Mouse (Mus musculus) T-helper 17 cell (primary cell): ENCODE measurements around the gene Ing1.

ENCODE experiments used
- in situ Hi-C, 2 experiments: fragments of 300-600 bp; cut with MboI, MseI; formaldehyde crosslinking; loops; 1 replicate in 1 of 2; 2 replicates in 1 of 2; pipeline ENCODE4 v1.15.1; 2025; ENCODE audit warnings: high pct_unique_total_duplicates in 2 of 2

Ing1 gene

GRCm38 (mm10) chr8:11554799-11555719 lies at the start of gene Ing1:
Ing1 (plus strand) TSS chr8:11555571.
- in situ Hi-C loops, result loop anchor here (10.0 kb wide), 2 partner anchors 550 to 1550 kb away; partner anchors contain the start of genes Cul4a (in 2 of the 2), Pcid2 (in 2 of the 2) and Irs2 (in 1 of the 2)

DNA sequence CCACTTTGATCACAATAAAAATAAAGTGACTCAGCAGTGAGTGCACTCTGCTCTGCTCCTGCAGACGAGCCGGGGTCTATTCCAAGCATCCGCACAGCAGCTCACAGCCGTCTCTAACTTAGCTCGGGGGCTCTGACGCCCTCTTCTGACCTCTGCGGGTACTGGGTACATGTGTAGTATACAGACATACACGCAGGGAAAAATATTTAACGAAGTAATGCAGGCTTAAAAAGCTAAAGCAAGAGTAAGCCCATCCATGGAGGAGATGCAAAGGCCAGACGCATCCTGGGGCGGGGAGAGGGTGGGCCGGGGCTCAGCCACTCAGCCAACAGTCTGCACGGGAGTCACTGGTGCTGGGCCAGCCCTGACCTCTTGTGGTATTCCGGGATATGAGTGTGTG lies 49.3 kb upstream of the Ing1 start:
- in situ Hi-C loops, result loop anchor here in 1 of 2 experiments (5.0 kb wide), 1 partner anchor 41 kb away; no protein-coding TSS in a partner anchor

- in situ Hi-C loops, result loop anchor here in 1 of 2 experiments (5.0 kb wide), 1 partner anchor 40 kb away; no protein-coding TSS in a partner anchor
Observed at GRCm38 (mm10) chr8:11506802-11507201, 48.6 kb upstream of the Ing1 start.

DNA sequence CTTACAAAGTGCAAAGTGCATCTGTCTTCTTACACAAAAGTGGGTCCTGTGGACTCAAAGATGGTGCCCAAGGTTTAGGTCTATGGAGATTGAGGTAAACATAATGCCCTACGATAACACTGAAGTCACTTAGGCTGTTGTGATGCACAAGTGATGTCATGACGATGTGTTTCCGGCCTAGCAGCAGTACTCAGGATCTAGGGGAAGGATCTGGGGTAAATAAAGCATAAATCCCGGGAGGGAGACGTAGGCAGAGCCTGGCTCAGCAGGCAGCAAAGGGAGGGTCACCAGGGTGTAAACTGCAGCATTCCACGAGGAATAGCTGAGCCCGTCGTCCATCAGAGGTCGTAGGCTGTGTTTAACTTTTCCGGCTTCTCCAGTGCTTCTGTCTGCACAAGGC lies 46.5 kb upstream of the Ing1 start:
- in situ Hi-C loops, result loop anchor here in 1 of 2 experiments (5.0 kb wide), 1 partner anchor 38 kb away; no protein-coding TSS in a partner anchor

- in situ Hi-C loops, result loop anchor here in 1 of 2 experiments (10.0 kb wide), 1 partner anchor 1766 kb away; no protein-coding TSS in a partner anchor
Observed at GRCm38 (mm10) chr8:11510971-11511370, 44.4 kb upstream of the Ing1 start.

- in situ Hi-C loops, result loop anchor here in 1 of 2 experiments (10.0 kb wide), 1 partner anchor 1768 kb away; no protein-coding TSS in a partner anchor
Observed at GRCm38 (mm10) chr8:11512711-11513110, 42.7 kb upstream of the Ing1 start.

DNA sequence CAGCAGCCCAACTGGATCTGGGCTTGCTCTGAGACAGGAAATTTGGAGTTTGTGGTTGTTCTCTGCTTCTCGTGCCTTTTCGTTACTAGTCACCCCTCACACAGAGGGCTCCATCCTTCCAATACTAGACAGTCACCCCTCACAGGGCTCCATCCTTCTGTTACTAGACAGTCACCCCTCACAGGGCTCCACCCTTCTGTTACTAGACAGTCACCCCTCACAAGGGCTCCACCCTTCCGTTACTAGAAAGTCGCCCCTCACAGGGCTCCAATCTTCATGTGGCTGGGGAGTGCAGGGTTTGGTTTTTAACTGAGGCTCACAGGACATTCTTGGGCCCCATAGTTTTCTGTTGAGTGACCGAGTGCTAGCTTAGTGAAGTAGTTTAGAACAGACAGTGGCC lies 42.1 kb upstream of the Ing1 start:
- in situ Hi-C loops, result loop anchor here in 1 of 2 experiments (10.0 kb wide), 1 partner anchor 1768 kb away; no protein-coding TSS in a partner anchor

- in situ Hi-C loops, result loop anchor here in 1 of 2 experiments (10.0 kb wide), 1 partner anchor 1771 kb away; no protein-coding TSS in a partner anchor
Observed at GRCm38 (mm10) chr8:11516292-11516691, 39.1 kb upstream of the Ing1 start.

GRCm38 (mm10) chr8:11517366-11518055 lies 37.9 kb upstream of the Ing1 start:
- in situ Hi-C loops, result loop anchor here in 1 of 2 experiments (10.0 kb wide), 1 partner anchor 1773 kb away; no protein-coding TSS in a partner anchor

GRCm38 (mm10) chr8:11518056-11518396 lies 37.3 kb upstream of the Ing1 start:
- in situ Hi-C loops, result loop anchor here in 1 of 2 experiments (10.0 kb wide), 1 partner anchor 1773 kb away; no protein-coding TSS in a partner anchor

- in situ Hi-C loops, result loop anchor here in 1 of 2 experiments (10.0 kb wide), 1 partner anchor 1774 kb away; no protein-coding TSS in a partner anchor
Observed at GRCm38 (mm10) chr8:11518676-11519075, 36.7 kb upstream of the Ing1 start.

GRCm38 (mm10) chr8:11523331-11523730 lies 32.0 kb upstream of the Ing1 start:
- in situ Hi-C loops, result no loop called here

- in situ Hi-C loops, result no loop called here
Observed at GRCm38 (mm10) chr8:11530155-11530770, 25.1 kb upstream of the Ing1 start.

DNA sequence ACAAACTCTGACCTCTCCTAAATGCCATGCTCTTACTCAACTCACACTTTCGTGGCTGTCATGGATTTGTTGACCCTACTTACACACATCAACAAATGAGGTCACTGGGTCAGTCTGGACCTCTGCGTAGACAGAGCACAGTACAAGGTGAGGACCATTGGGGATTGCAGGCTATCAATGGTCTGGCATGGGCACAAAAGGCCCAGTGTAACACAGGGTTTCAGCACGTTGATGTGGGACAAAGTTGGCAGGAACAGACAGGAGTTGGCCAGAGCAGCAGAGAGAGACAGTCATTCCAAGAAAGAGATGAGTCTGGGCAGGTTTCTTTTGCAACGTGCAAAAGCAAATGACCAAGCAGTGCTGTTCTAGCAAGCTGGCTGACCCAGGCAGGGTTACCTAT lies 24.5 kb upstream of the Ing1 start:
- in situ Hi-C loops, result no loop called here

DNA sequence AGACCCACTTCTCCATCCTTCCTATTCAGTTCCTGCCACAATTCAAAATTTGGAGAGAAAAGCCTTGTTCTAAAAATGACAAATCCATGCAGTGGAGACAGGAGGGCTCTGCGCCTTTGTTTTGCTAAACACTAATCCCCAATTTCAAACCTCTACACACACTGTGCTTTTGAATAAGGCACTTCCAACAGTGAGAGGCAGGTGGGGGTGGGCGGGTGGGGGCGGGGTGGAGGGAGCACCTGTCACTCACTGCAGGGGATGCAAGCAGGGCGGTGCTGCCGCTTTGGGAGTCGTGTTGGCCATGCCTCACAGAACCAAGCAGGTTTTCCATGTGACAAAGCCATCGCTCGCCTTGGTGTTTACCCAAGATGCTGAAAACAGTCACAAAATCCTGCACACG lies 20.9 kb upstream of the Ing1 start:
- in situ Hi-C loops, result no loop called here

- in situ Hi-C loops, result no loop called here
Observed at GRCm38 (mm10) chr8:11539049-11539448, 16.3 kb upstream of the Ing1 start.

- in situ Hi-C loops, result loop anchor here (5.0 to 10.0 kb wide), 2 partner anchors 77 to 155 kb away; no protein-coding TSS in a partner anchor
Observed at GRCm38 (mm10) chr8:11540182-11540581, 15.2 kb upstream of the Ing1 start.

DNA sequence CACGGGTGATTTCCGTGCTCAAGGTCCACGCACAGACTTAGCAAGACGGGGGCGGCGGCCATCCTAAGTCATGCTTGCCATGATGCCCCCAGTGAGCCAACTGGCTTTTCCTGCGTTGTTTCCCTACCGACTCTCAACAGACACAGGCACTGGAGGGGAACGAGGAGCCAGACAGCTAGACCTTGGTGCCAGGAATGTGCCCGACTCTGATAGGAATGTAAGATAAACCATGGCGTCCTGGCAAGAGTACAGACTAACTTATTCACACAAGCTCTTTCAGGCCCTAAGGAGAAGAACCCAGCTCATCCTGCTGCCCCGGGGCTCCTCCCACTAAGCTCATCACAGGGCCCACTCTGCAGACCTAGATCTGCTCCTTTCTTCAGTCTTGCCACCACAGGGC lies 13.3 kb upstream of the Ing1 start:
- in situ Hi-C loops, result loop anchor here (5.0 to 10.0 kb wide), 2 partner anchors 75 to 153 kb away; no protein-coding TSS in a partner anchor

- in situ Hi-C loops, result loop anchor here (5.0 to 10.0 kb wide), 2 partner anchors 74 to 152 kb away; no protein-coding TSS in a partner anchor
Observed at GRCm38 (mm10) chr8:11542866-11543265, 12.5 kb upstream of the Ing1 start.

- in situ Hi-C loops, result loop anchor here (5.0 to 10.0 kb wide), 2 partner anchors 73 to 150 kb away; no protein-coding TSS in a partner anchor
Observed at GRCm38 (mm10) chr8:11544386-11544785, 11.0 kb upstream of the Ing1 start.

- in situ Hi-C loops, result loop anchor here (5.0 to 10.0 kb wide), 3 partner anchors 40 to 148 kb away; no protein-coding TSS in a partner anchor
Observed at GRCm38 (mm10) chr8:11547063-11547462, 8.3 kb upstream of the Ing1 start.
